Mouse (Mus musculus) heart, adult 8-10 months (tissue): ENCODE measurements at regions not wholly inside any gene's neighbourhood (a gene's known extent, or its start where the extent isn't known, plus 50 kb on each side); places are given as distances from the start of the nearest gene placed in this dataset.

Source experiments
- DNase-seq: peaks from one replicate; pipeline ENCODE4 v3.0.0; 2022; ENCODE audit warnings: low spot score

DNA sequence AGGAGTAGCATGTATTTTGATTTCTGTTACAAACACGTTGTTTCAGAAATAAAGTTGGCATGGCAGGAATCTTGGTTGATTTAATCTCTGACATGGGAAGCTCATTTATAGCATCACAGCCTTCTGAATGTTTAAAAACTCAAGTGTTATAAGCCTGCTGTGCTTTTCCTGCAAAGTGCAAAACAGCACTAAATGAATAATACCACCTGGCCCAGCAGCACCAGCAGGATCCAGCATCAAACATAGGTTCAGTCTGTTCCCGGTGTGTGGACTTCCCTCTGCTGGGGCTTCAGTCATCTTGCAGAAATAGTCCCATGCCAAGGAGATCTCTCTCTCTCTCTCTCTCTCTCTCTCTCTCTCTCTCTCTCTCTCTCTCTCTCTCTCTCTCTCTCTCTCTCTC is 154.7 kb upstream of the Tox3 start:
- DNase-seq, result no peak

DNA sequence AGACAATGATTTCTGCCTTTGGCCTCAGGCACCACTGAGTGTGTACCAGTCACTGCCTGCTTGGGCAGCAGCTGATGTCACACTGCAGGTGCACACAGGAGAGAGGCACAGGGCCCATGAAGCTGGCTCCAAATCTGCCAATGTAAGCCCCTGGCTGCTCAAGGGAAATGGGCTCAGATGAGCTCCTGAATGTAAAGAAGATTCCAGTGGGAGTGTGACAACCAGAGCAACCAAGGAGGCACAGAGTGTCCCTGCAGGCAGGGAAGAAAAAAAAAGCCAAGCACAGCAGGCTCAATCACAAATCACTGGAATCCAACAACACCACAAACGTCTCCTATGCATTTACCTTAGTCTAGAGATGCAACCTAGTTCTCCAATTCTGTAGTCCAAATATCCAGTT is 151.2 kb upstream of the Tox3 start:
- no peak for DNase-seq

- DNase-seq, result no peak
Measured at GRCm38 (mm10) chr8:90496658-90497163, 148.6 kb upstream of the Tox3 start.

DNA sequence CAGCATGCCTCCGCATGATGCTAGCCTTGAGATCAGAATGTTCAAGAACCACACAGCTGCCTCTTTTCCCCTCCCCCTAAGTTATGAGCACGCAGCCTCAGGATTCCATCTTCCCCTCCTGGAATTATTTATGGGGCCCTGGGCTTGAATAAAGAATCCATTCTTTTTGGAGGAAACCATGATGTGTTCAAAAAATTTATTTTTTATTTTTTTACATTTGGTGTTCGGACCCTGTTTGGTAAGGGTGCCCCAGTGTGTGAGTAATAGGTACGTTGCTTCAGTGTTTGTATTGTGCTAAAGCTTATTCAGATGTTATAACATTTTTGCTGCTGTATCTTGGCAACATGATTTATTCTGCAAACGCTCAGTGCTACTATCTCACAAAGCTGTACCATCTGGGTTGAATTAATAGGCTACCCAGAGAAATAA is 147.8 kb upstream of the Tox3 start:
- DNase-seq, result no peak

DNA sequence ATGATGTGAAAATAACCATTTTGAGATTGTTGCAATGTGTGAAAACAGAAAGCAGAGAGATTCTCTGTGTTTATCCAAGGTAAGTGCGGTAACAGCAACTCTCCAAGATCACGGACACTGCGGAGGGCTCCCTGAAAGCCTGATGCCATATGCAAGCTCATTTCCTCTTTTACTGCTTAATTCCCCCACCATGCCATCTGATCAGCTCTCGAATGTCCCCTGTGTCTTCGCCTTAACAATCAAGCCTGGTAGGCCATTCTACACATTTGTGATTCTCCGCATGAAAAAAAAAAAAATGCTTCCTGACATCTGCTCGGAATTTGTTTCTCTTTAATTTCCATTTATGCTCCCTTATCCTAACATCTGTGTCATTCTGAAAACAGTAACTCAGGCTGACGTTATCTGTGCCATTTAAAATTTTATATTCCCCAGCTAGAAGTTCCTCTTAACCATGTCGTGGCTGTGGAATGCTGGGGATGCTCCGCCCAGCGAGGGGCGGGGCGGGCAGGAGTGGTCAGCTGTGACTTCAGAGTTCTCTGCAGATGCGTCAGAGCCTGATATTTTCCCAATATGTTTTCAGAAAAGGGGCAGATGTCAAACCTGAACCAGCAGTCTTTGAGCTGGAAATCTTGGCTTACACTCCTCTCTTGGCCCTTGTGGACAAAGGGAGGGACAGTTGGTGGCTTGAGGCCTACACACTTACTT is 144.5 kb upstream of the Tox3 start:
- no peak for DNase-seq

DNA sequence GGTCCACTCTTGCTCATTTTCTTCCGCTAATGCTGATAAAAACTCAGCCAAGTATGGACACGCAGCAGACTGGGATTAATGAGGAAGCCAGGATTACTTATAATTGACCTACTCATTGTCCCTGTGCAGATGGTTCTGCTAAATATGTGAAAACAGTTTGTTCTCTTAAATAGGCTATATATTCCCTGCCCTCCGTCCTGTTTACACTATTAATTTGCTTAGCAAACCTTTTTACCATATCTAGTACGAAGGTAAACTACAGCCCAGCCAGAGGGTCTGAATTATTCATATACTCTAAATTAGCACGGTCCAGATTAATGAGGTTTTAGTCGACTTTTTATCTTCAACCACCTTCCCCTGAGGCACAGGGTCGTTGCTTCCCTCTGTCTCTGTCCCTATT is 143.5 kb upstream of the Tox3 start:
- no peak for DNase-seq

DNA sequence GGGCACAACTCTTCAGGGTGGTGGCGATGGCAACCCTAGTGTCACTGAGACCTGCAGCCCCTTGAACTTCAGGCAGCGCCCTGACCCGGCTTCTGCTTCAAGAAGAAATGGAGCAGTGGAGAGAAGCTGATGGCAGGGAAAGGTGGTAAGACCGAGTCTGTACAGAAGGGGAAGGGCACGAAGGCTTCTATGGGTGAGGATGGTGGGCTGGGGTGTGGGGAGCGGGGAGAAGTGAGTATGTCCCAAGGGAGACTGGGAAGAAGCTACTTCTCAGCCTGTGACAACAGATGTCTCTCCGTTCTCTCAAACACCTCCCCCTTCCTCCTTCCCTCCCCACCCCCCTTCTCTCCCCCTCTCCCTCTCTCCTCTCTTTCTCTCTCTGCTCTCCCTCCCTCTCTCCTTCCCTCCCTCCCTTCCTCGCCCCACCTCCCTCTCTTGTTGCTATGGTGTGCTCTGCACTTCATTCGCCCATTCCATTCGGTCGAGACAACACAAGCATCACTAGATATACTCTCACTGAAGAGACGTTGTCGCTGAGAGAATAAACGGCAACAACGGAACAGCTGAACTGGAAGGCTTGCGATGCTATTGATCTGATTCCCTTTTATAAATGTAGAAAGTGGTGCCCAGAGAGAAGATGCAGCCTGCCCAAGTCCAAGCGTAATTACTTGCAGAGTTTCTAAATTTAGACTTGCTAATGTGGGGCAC is 142.7 kb upstream of the Tox3 start:
- DNase-seq, result no peak

DNA sequence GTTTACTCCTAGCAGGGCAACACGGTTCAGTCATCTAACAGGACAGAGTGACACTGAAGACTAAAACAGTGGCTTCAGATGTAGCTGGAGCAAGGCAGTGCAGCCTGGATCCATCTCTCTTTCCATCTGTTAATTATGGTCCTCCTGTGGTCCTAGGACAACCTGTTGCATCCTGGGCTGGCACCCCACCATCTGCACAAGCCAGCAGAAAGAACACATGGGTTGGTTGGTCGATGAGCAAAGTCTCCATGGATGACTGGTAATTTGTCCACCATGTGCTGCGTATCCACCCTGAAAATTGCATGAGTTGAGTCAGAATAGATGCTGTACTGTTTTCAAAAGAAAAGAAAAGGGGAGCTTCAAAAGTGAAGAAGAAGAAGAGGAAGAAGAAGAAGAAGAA is 138.4 kb upstream of the Tox3 start:
- DNase-seq, result no peak

GRCm38 (mm10) chr8:90478149-90478548 is 130.0 kb upstream of the Tox3 start:
- DNase-seq, result no peak

DNA sequence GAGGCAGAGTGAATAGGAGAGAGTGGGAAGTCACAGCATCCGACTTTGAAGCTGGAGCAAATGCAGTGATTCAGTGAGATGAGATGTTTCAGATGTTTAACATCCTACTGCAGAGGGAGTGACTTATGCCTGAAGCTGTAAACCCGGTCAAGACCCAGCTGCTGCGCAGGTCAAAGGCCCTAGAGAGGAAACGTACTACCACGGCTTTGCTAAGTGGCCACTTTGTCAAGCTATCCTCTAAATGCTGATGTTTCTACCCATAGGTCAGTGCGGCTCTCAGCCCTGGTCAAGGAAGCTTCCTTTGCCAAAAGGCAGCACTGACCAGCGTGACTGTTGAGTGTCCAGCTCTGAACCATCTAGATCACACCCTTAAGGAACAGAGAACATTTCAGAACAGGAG is 125.9 kb upstream of the Tox3 start:
- DNase-seq, result no peak

DNA sequence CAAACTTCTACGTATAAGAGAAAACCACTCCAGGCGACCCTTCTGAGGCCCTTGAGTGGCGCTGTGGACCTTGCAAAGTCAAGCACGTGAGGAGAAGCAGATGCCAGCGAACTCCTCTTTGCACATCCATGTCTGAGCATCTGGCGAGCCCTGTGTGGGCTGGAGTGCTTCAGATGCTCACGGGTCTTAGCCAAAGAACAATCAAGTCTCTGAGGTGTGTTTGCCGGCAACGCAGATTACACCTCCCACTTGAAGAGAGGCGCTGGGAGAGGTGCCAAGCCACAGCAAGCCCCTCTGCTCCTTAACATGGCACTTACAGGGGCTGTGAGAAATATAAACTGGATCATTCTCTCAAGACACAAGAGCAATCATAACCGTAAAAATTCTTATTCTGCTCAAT is 122.7 kb upstream of the Tox3 start:
- DNase-seq, result no peak

- DNase-seq, result no peak
Measured at GRCm38 (mm10) chr8:90463708-90464107, 115.6 kb upstream of the Tox3 start.

- DNase-seq, result no peak
Measured at GRCm38 (mm10) chr8:90455321-90455720, 107.2 kb upstream of the Tox3 start.

GRCm38 (mm10) chr8:90454130-90454529 is 106.0 kb upstream of the Tox3 start:
- DNase-seq, result no peak

DNA sequence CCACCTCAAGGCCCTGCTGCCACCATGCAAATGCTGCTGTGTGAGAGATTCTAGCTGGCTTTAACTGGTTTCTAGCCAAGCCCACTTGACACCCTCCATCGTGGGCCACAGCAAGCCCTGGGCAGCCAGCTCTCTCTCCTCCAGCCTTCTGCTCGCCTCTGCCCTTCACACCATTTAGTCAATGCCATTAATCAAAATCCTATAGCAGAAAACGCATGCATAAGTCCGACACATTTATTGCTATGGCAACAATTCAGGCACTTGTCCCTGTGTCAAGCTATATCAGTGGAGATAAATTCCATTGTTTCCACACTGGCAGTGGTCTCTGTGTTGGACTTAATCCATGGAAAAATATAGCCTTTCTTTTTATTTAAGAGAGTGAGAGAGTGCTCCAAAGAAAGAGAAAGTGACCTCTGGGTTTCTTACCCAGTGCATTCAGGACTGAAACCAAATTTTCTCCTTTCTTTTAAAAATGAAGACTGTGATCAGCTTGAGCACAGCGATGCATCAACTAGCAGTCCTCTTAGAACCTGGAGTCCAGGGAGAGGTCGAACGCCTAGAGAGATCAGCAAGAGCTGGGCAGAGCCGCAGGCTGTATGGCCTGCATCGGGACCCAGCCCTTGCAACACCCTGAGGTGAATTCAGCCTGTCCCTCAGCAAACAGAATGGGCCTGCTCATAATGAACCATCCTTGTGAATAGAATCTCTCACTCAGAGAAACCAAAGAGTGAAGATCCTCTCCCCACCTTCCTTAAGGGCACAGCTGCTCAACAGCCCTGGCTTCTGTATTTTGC is 93.1 kb upstream of the Tox3 start:
- DNase-seq, result no peak

GRCm38 (mm10) chr8:90414021-90414420 is 65.9 kb upstream of the Tox3 start:
- no peak for DNase-seq
